Mouse (Mus musculus): Measurements from ENCODE around the gene Ifitm5. TPM values are rescaled to one million over a fixed set of nuclear protein-coding genes. Genes with fewer than 3 reads are reported as not detected.
"Not testable (repeated sequence)": the region's sequence is repeated elsewhere in the genome, so short reads cannot be mapped to it uniquely, and the experiment has no call there.

Gene Ifitm5
- 1 to 10 TPM in 1 of 2 experiments, under 1 TPM in 1; 0.54 to 6.9 TPM for total RNA-seq (2021)
- long read RNA-seq, experiment 1, partial matches to known transcripts: 0 of 4 reads
- long read RNA-seq, experiment 1, other reads (novel, unspliced or antisense): 0 of 4 reads
- long read RNA-seq, experiment 2: 0 reads

GRCm38 (mm10) chr7:140949824-140950530, at the start of gene Ifitm5:
Gene Ifitm5, minus strand, starts transcription at chr7:140950291.
- DNase-seq: no peak

DNA sequence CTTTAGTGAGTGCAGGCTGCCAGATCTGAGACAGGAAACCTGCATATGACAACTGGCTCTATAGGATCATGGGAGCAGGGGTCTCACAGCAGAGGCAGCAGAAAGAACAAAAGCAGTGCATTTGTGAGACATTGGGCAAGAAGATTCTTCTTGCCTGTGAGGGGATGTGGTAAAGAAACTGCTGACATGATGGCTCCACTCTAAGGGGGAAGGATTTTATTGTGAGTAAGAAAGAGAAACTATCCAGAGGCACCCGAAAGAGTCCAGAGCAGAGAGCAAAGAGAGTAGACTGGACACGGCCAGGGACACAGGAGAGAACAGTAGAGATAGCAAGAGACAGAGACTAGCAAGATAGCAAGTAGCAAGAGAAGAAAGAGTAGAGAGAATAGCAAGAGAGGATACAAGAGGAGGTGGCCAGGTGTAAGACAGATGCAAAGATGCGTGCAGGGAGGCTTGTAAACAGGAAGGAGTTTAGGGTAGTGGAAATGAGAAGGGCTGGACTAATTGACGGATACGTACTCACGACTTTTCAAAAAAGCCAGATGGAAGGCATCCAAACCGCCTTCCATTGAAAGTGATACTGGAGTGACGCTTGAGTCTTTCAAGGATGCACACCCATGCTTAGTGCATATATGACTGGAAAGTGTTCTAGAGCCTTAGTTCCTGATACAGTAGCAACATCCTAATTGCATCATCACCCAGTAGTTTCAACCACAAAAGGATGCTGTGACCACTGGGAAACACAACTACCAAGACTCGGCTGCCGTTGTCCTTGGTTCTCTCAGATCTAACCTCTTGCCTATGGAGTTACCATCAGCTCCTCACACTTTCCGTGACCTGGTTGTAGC, 49.0 kb upstream of the Ifitm5 start:
- no peak for DNase-seq

DNA sequence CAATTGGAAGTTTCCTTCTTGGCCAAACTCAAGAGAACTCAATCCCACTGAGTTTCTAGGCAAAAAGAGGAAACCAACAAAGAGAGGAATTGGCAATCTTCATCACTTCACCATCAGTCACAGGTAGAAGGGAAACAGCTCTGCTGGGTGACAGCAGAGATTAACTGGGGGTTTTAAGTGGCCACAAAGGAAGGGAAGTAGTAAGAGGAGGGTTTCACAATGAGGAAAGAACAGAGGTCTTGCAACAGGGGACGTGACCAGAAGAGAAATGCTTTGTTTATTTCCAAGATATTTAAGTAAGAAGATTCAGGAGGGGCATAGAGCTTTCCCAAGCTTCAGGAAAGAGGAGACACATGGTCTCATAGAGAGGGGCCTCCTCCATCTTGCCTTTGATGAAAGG, 47.7 kb upstream of the Ifitm5 start:
- no peak for DNase-seq

DNA sequence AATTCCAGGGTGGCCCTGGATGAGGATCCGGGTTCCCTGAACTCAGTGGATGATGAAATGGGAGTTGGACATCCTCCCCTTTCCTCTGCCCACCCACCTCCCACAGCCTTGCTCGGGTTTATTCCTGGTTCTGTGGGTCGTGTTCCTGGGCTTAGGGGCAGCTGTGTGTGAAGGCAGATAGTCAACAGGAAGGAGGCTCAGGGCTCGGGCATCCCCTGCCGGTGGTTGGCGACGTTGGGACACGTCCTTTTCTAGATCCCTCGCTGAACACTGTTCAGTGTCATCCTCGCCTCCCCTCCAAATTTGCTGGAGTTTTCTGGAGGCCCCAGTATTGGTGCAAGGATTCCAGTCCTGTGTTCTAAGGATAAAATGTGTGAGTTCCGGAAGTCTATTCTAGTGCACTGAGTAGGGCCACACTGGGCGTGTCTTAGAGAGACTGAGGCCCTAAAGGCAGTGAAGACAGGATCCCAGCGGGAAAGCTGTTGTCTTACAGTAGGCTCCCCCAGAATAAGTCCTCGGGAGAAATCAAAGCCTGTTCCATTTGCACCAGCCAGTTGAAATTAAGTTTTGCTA, 41.1 kb upstream of the Ifitm5 start:
- DNase-seq: no peak

- no peak for DNase-seq
Measured at GRCm38 (mm10) chr7:140990622-140991021, 40.5 kb upstream of the Ifitm5 start.

DNA sequence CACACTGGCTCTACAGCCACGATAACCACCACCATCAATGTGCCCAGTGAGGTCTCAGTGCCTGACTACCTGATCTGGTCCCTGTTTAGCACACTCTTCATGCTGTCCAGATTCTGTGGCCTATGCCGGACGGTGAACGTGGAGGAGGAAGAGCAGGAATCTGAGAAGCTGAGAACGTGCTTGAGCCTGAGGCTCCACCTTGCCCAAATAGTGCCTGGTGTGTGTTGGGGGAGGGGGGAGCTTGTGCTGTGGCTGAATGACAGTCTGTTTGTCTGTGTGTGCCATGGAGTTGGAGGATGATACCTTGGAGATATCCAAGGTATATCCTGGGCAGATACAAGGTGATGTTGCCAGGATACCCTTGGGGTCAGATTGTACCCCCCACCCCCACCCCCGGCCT, 40.1 kb upstream of the Ifitm5 start:
- no peak for DNase-seq

GRCm38 (mm10) chr7:140989022-140989421, 38.9 kb upstream of the Ifitm5 start:
- no peak for DNase-seq

DNA sequence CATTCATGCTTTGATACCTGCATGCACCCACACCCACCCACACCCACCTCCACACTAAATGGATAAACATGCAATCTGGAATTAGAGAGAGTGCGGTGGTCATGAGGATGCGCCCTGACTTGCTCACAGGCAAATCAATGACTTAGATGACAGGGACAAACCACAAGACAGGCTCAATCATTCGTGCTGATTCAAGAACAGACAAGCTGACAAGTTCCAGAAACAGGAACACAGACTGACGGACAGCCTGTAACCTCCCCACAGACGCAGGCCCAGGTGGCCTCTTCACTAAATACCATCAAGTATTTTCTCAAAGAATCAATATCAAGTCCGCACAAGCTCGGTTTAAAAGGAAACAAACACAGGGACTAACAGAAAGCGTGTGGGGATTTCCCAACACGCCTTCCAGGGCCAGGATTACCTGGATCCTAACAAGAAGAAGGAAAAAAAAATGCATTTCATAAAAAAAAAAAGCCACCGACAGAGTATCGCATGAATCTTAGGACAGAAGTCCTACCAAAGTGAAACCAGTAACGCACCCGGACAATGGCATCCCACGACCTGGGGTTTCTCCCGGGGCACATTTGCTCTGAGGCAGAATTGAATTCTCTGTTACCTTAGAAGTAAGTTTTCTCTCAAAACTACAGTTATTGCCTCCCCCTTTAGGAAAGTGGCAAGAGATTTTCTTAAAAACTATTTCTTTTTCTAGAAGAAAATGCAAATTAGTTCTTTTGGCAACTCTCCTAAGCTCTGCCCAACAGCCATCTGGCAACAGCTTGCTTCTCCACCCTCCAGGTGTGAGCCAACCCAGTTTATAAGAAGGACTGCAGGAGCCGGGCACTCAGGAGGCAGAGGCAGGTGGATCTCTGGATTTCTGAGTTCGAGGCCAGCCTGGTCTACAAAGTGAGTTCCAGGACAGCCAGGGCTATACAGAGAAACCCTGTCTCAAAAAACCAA, 37.4 kb upstream of the Ifitm5 start:
- DNase-seq: no peak

DNA sequence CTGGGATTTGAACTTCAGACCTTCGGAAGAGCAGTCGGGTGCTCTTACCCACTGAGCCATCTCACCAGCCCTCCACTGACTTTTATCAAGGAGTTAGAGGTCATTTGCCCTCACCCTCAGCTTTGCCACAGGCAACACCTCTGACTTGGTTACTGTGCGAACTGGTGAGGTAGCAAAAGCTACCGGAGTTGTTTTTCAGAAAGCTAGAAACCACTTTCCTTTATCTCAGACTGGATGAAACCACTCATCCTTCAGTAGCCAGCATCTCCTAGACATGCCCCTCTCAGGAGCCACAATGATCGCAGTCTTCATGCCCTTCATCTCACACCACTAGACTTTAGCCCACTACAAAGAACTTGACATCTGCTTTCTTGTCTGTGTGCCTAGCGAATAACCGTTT, 32.9 kb upstream of the Ifitm5 start:
- no peak for DNase-seq

DNA sequence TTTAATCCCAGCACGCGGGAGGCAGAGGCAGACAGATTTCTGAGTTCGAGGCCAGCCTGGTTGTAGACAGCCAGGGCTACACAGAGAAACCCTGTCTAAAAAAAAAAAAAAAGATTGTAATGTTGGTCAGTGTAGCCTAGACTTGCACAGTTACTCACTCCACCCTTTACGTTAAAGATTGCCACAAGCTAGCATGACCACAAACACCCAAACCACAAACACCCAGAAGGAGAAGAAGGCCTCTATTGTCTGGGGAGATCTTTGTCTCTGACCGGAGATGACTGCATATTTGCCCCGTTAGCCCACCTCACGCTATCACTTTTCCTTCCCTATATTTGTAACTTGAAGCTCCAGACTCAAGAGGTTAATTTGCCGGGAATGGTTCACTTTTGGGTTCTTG, 31.6 kb upstream of the Ifitm5 start:
- DNase-seq: no peak

DNA sequence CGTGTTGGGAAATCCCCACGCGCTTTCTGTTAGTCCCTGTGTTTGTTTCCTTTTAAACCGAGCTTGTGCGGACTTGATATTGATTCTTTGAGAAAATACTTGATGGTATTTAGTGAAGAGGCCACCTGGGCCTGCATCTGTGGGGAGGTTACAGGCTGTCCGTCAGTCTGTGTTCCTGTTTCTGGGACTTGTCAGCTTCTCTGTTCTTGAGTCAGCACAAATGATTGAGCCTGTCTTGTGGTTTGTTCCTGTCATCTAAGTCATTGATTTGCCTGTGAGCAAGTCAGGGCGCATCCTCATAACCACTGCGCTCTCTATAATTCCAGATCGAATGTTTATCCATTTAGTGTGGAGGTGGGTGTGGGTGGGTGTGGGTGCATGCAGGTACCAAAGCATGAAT, 26.6 kb upstream of the Ifitm5 start:
- not testable (repeated sequence) for DNase-seq

GRCm38 (mm10) chr7:140975465-140975864, 25.4 kb upstream of the Ifitm5 start:
- DNase-seq: no peak

GRCm38 (mm10) chr7:140974940-140975339, 24.8 kb upstream of the Ifitm5 start:
- no peak for DNase-seq

DNA sequence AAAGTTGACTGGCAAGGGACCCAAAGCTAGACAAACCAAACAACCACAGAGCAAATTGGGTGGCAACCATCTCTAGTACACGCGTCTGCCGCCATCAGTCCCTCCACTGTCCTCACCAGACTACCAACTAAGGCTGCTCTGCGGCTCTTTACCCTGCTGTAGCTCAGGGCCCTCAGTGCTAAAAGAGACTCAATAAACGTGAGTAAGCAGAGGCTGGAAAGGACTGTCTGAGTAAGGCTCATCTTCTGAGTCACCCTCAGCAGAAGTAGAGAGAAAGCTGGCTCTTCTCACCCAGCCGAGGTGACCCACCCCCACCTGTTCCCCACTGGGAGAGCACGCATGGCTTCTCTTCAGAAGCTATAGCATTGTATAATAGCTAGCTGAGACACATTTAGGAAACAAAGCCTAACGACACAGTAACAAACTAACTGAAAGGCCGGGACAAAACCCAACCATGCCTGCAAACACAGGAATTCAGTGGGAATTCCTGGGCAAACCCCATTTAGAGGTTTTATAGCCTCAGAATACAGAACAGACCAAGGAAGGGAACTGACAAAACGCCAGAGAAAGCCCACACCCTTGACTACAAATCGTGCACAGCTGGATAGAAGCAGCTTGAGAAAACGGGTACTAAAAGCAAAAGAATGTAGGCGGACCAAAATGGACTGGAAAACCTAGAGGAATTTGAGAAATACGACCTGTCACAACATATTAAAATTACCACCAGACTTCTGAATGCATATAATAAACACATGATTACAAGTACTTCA, 23.5 kb upstream of the Ifitm5 start:
- DNase-seq: no peak

- no peak for DNase-seq
Measured at GRCm38 (mm10) chr7:140971479-140972171, 21.5 kb upstream of the Ifitm5 start.

- no peak for DNase-seq
Measured at GRCm38 (mm10) chr7:140970931-140971330, 20.8 kb upstream of the Ifitm5 start.

- not testable (repeated sequence) for DNase-seq
Measured at GRCm38 (mm10) chr7:140968710-140969109, 18.6 kb upstream of the Ifitm5 start.

GRCm38 (mm10) chr7:140967862-140968591, 17.9 kb upstream of the Ifitm5 start:
- DNase-seq: no peak

DNA sequence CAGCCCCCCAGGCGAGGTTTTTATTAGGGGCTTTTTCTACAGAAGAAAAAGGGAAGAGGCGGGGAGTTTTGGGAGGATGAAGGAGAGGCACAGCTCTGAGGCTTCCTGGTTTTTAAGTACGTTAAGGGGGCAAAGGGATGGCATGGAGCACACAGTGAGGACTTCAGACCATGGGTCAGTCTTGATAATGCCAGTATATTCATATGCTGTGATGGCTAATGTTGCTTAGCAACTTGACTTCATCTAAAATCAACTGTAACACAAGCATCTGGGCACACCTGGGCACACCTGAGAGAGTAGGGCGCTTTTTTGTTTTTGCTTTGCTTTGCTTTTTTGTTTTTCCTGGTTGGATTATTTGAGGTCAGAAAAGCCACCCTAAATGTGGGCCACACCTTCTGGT, 16.8 kb upstream of the Ifitm5 start, which contains the start of gene Ifitm1:
TSS of gene Ifitm1 (plus strand) at position 301 of the 400 bp plus-strand sequence.
- no peak for DNase-seq

DNA sequence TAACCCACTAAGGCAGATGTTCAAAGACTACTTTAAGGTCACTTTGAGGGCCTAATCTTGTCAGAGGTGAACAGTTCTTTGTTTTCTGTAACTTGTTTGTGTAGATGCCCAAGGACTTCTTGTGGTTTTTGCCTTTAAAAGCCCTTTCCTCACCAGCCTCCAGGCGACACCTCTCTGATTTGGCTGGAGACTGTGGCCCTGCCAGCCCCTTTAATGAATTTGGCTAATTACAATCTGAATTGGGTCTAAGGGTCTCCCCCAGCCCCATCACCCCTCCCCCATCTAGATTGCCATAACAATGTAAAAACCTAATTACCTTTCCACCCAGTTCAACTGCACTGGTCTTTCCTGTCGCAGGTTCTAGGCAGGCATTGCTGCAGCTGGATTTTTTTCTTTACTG, 12.6 kb upstream of the Ifitm5 start:
- DNase-seq: no peak
